Mouse (Mus musculus): ENCODE results near the gene Tmem240.
"Not testable (repeated sequence)": the region's sequence is repeated elsewhere in the genome, so short reads cannot be mapped to it uniquely, and the experiment has no call there.

The Tmem240 gene

GRCm38 (mm10) chr4:155770626-155771025 lies 36.0 kb downstream of the Tmem240 start:
- DNase-seq (ENCODE audit: low read depth, low spot score), result peak; percentile 91

- no peak for DNase-seq (ENCODE audit: low read depth, low spot score)
Measured at GRCm38 (mm10) chr4:155771706-155772105, 37.1 kb downstream of the Tmem240 start.

- DNase-seq (ENCODE audit: low read depth, low spot score), result no peak
Measured at GRCm38 (mm10) chr4:155772786-155773185, 38.2 kb downstream of the Tmem240 start.

GRCm38 (mm10) chr4:155773335-155774078 lies 38.9 kb downstream of the Tmem240 start:
- DNase-seq (ENCODE audit: low read depth, low spot score), result no peak

GRCm38 (mm10) chr4:155774280-155774754 lies 39.7 kb downstream of the Tmem240 start, which contains the start of gene Vwa1:
Vwa1 (minus strand) TSS chr4:155774698.
- peak; percentile 83 for DNase-seq (ENCODE audit: low read depth, low spot score)

- DNase-seq (ENCODE audit: low read depth, low spot score), result peak; percentile 67
Measured at GRCm38 (mm10) chr4:155774971-155775740, 40.6 kb downstream of the Tmem240 start.

- peak; percentile 48 for DNase-seq (ENCODE audit: low read depth, low spot score)
Measured at GRCm38 (mm10) chr4:155775855-155776254, 41.3 kb downstream of the Tmem240 start.

GRCm38 (mm10) chr4:155776704-155777335 lies 42.2 kb downstream of the Tmem240 start:
- no peak for DNase-seq (ENCODE audit: low read depth, low spot score)

- no peak for DNase-seq (ENCODE audit: low read depth, low spot score)
Measured at GRCm38 (mm10) chr4:155777816-155778215, 43.2 kb downstream of the Tmem240 start.

GRCm38 (mm10) chr4:155779498-155779897 lies 44.9 kb downstream of the Tmem240 start:
- no peak for DNase-seq (ENCODE audit: low read depth, low spot score)

GRCm38 (mm10) chr4:155780895-155781294 lies 46.3 kb downstream of the Tmem240 start:
- DNase-seq (ENCODE audit: low read depth, low spot score), result peak; percentile 95

- no peak for DNase-seq (ENCODE audit: low read depth, low spot score)
Measured at GRCm38 (mm10) chr4:155783486-155784080, 49.0 kb downstream of the Tmem240 start.

- DNase-seq (ENCODE audit: low read depth, low spot score), result peak; percentile 78
Measured at GRCm38 (mm10) chr4:155784081-155784701, 49.6 kb downstream of the Tmem240 start.

GRCm38 (mm10) chr4:155785246-155785645 lies 50.6 kb downstream of the Tmem240 start:
- DNase-seq (ENCODE audit: low read depth, low spot score), result no peak

GRCm38 (mm10) chr4:155785819-155786218 lies 51.2 kb downstream of the Tmem240 start, which contains the start of gene Tmem88b:
Tmem88b (minus strand) TSS chr4:155785874.
- no peak for DNase-seq (ENCODE audit: low read depth, low spot score)

GRCm38 (mm10) chr4:155788300-155788699 lies 53.7 kb downstream of the Tmem240 start:
- no peak for DNase-seq (ENCODE audit: low read depth, low spot score)

- DNase-seq (ENCODE audit: low read depth, low spot score), result not testable (repeated sequence)
Measured at GRCm38 (mm10) chr4:155788833-155789232, 54.2 kb downstream of the Tmem240 start.

- no peak for DNase-seq (ENCODE audit: low read depth, low spot score)
Measured at GRCm38 (mm10) chr4:155790021-155790489, 55.5 kb downstream of the Tmem240 start, which contains the start of gene Ankrd65. Ankrd65 (plus strand) TSS chr4:155790439.

Measured in skeletal muscle tissue, adult 2 months (tissue).